Mouse (Mus musculus) sigmoid colon, adult 10 weeks (tissue): Measurements from ENCODE around the gene Gm10428. TPM values are rescaled to one million over a fixed set of nuclear protein-coding genes. Genes with fewer than 3 reads are reported as not detected.

ENCODE experiments used
- polyA plus RNA-seq: library from polyadenylated mRNA; stranded (reverse); fragments of 350-450 nt; fragmentation: Illumina TruSeq; extraction: RNeasy Lipid Tissue Mini Kit (QIAGEN cat#74804); gene quantifications from one replicate; pipeline ENCODE4 v1.2.3, GENCODE M21; 2014; ENCODE audit warnings: low read depth, low replicate concordance

Gm10428 gene
- not detected for polyA plus RNA-seq

GRCm38 (mm10) chr11:62752780-62753179 lies at the start of gene Gm10428:
Gene Gm10428, plus strand, starts transcription at chr11:62753100.

GRCm38 (mm10) chr11:62731311-62732021 lies 21.4 kb upstream of the Gm10428 start, which contains the start of gene Zfp287:
Gene Zfp287, minus strand, starts transcription at chr11:62731905.

DNA sequence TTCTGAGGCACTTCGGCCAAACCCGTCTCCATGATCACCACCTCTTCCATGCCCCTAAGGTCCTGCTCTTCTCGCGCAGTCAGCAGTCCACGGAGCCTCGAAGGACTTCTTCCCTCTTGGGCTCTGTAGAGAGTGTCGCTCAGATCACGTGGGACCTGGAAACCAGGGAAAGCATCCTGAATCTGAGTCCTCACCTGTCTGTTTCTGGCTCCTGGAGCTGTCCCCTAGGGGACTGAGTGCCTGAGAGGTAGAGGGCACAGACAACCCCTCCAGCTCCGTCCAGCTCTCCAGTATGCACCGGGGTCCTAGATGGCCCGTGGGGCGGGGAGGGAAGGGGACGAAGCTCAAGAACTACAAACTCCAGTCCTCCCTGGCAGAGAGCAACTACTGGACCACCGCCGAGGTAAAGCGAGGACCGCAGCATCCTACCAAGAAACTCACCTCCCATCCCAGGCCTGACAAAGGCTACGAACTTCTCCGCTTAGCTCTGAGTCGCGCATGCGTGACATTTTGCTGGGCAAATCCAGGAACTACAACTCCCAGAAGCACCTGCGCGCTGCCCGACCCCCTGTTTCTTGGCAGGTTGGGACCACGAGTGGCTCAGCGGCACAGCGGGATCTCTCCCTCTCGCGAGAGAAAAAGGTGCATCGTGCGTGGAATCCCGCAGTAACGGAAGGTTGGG lies 36.2 kb downstream of the Gm10428 start, which contains the start of gene Zfp286:
Gene Zfp286 (minus strand): TSS at position 528 of the 682 bp plus-strand sequence.

Other genes with a start within 250 kb of the Gm10428 start
- 21.6 TPM for gene Cenpv, start 213.8 kb upstream of the Gm10428 start, polyA plus RNA-seq
- 44.9 TPM for gene Ubb, start 201.9 kb upstream of the Gm10428 start, polyA plus RNA-seq
- 0.35 TPM for gene Trpv2, start 178.6 kb upstream of the Gm10428 start, polyA plus RNA-seq
- gene Lrrc75a, start 104.6 kb upstream of the Gm10428 start, polyA plus RNA-seq, result 31.1 TPM
- 27.4 TPM for gene Mmgt2, start 104.4 kb upstream of the Gm10428 start, polyA plus RNA-seq
- 5.0 TPM for gene Zfp287, start 21.2 kb upstream of the Gm10428 start, polyA plus RNA-seq
- gene Zfp286, start 36.4 kb downstream of the Gm10428 start, polyA plus RNA-seq, result 2.6 TPM
- gene Trim16, start 67.1 kb downstream of the Gm10428 start, polyA plus RNA-seq, result 81.2 TPM
- 2.4 TPM for gene Fbxw10, start 94.0 kb downstream of the Gm10428 start, polyA plus RNA-seq
- gene Tvp23b, start 126.4 kb downstream of the Gm10428 start, polyA plus RNA-seq, result 178 TPM
- gene Cdrt4, start 198.1 kb downstream of the Gm10428 start, polyA plus RNA-seq, result not detected